Mouse (Mus musculus) monocyte, adult 2 months (primary cell): Measurements from ENCODE around the gene Zdhhc6.

Experiments
- DNase-seq, 2 experiments: peaks; one replicate each; pipeline ENCODE4 v3.0.0; 2022; ENCODE audit warnings: low spot score in 2 of 2, low read depth in 1 of 2

Gene Zdhhc6

GRCm38 (mm10) chr19:55260389-55261184 lies 55.2 kb downstream of the Zdhhc6 start:
- no peak for DNase-seq

GRCm38 (mm10) chr19:55258514-55258913 lies 57.3 kb downstream of the Zdhhc6 start:
- DNase-seq, result no peak

- DNase-seq, result no peak
Measured at GRCm38 (mm10) chr19:55257656-55258375, 58.0 kb downstream of the Zdhhc6 start.

GRCm38 (mm10) chr19:55256156-55256555 lies 59.7 kb downstream of the Zdhhc6 start:
- no peak for DNase-seq

- no peak for DNase-seq
Measured at GRCm38 (mm10) chr19:55254513-55255016, 61.3 kb downstream of the Zdhhc6 start.

- peak; percentile 33 to 64 for DNase-seq
Measured at GRCm38 (mm10) chr19:55253570-55254441, 62.0 kb downstream of the Zdhhc6 start.

- DNase-seq, result no peak
Measured at GRCm38 (mm10) chr19:55253239-55253569, 62.6 kb downstream of the Zdhhc6 start.

GRCm38 (mm10) chr19:55251383-55252124 lies 64.3 kb downstream of the Zdhhc6 start, which contains the start of gene Acsl5:
Acsl5 (plus strand) TSS chr19:55251938.
- DNase-seq, result no peak

GRCm38 (mm10) chr19:55250451-55250850 lies 65.4 kb downstream of the Zdhhc6 start:
- DNase-seq, result no peak

GRCm38 (mm10) chr19:55247991-55248520 lies 67.8 kb downstream of the Zdhhc6 start:
- no peak for DNase-seq

- no peak for DNase-seq
Measured at GRCm38 (mm10) chr19:55247563-55247962, 68.3 kb downstream of the Zdhhc6 start.

- DNase-seq, result no peak
Measured at GRCm38 (mm10) chr19:55244791-55245231, 71.0 kb downstream of the Zdhhc6 start.

- no peak for DNase-seq
Measured at GRCm38 (mm10) chr19:55241186-55241645, 74.6 kb downstream of the Zdhhc6 start, which contains the start of gene Gucy2g. Gucy2g (minus strand) TSS chr19:55241236.

GRCm38 (mm10) chr19:55239766-55240426 lies 75.9 kb downstream of the Zdhhc6 start:
- DNase-seq, result no peak

GRCm38 (mm10) chr19:55236564-55236963 lies 79.3 kb downstream of the Zdhhc6 start:
- no peak for DNase-seq

- DNase-seq, result no peak
Measured at GRCm38 (mm10) chr19:55236026-55236425, 79.8 kb downstream of the Zdhhc6 start.

GRCm38 (mm10) chr19:55232136-55232535 lies 83.7 kb downstream of the Zdhhc6 start:
- no peak for DNase-seq

GRCm38 (mm10) chr19:55231081-55231480 lies 84.8 kb downstream of the Zdhhc6 start:
- no peak for DNase-seq

GRCm38 (mm10) chr19:55227135-55227534 lies 88.7 kb downstream of the Zdhhc6 start:
- no peak for DNase-seq
